Mouse (Mus musculus) cortical plate, adult 2 months (tissue): ENCODE data around the gene Mfsd5.

ENCODE experiments used
- CTCF ChIP-seq: fragments of 200-500 bp; IDR thresholded peaks from 2 replicates; pipeline ENCODE4 v1.5.1; 2011; ENCODE audit warnings: mild to moderate bottlenecking, control low read depth, low read length; ENCODE audit not compliant: insufficient read depth; ENCODE audit errors: extremely low read depth
- POLR2A ChIP-seq: fragments of 200-500 bp; IDR thresholded peaks from 2 replicates; pipeline ENCODE4 v1.6.1; 2011; ENCODE audit warnings: mild to moderate bottlenecking, low read length, control low read depth; ENCODE audit not compliant: insufficient read depth; ENCODE audit errors: extremely low read depth

- TF ChIP-seq CTCF (no peak), POLR2A (no peak)
Observed at GRCm38 (mm10) chr15:102262582-102262981, 16.7 kb upstream of the Mfsd5 start.
